Mouse (Mus musculus) forebrain, embryonic 12.5 days (tissue): Measurements from ENCODE around the gene Wnk1. TPM values are rescaled to one million over a fixed set of nuclear protein-coding genes. Genes with fewer than 3 reads are reported as not detected.
A peak's percentile ranks its signal among the peaks of the same experiment; 100 is the strongest.
"Not testable (repeated sequence)": the region's sequence is repeated elsewhere in the genome, so short reads cannot be mapped to it uniquely, and the experiment has no call there.

ENCODE experiments used
- ATAC-seq: fragments of 200-750 bp; cut with Nextera tagmentation; 2 replicates; pipeline ENCODE4 v1.8.0; 2017; ENCODE audit warnings: moderate TSS enrichment; ENCODE audit not compliant: low FRiP score
- H3K27ac ChIP-seq: fragments of 300-500 bp; sonication (generic); 2 replicates; pipeline ENCODE4 v1.5.1; 2016; ENCODE audit warnings: mild to moderate bottlenecking
- H3K27me3 ChIP-seq: fragments of 300-500 bp; sonication (generic); 2 replicates; pipeline ENCODE4 v1.6.1; 2016; ENCODE audit warnings: mild to moderate bottlenecking
- H3K36me3 ChIP-seq: fragments of 300-500 bp; sonication (generic); replicated peaks from 2 replicates; pipeline ENCODE4 v1.6.1; 2016; ENCODE audit warnings: mild to moderate bottlenecking
- H3K4me1 ChIP-seq: fragments of 300-500 bp; sonication (generic); 2 replicates; pipeline ENCODE4 v1.6.1; 2016
- H3K4me2 ChIP-seq: fragments of 300-500 bp; sonication (generic); 2 replicates; pipeline ENCODE4 v1.6.1; 2016; ENCODE audit warnings: mild to moderate bottlenecking, moderate library complexity
- H3K4me3 ChIP-seq: fragments of 300-500 bp; sonication (generic); replicated peaks from 2 replicates; pipeline ENCODE4 v1.5.1; 2016; ENCODE audit warnings: mild to moderate bottlenecking
- H3K9ac ChIP-seq: fragments of 300-500 bp; sonication (generic); 2 replicates; pipeline ENCODE4 v1.6.1; 2016; ENCODE audit warnings: mild to moderate bottlenecking
- H3K9me3 ChIP-seq: fragments of 300-500 bp; sonication (generic); 2 replicates; pipeline ENCODE4 v1.6.1; 2016
- WGBS: fragments of 180-500 bp; shearing (Covaris S2); methylation state at CpG from one replicate; pipeline ENCODE4 v1.1.7; 2016; 5-methylcytosine and 5-hydroxymethylcytosine counted together
- polyA plus RNA-seq: library from polyadenylated mRNA; unstranded; fragments of >200 nt; fragmentation: Nextera tagmentation; extraction: Ambion mirVana; gene quantifications from 2 replicates; pipeline ENCODE4 v1.2.1, GENCODE M21; 2016

Gene Wnk1
- polyA plus RNA-seq, result 65.5 and 77.6 TPM in 2 replicates

GRCm38 (mm10) chr6:120038366-120039255, at the start of gene Wnk1:
Gene Wnk1 (minus strand): TSS chr6:120038672.
- Histone ChIP-seq H3K9ac (peak within 1 kb of the TSS; percentile 93), H3K9me3 (no peaks in the 10 kb centered on the region), H3K27ac (peak within 1 kb of the TSS; percentile 99), H3K36me3 (no peaks in the 10 kb centered on the region), H3K4me3 (peak within 1 kb of the TSS; percentile 94), H3K27me3 (no peaks in the 10 kb centered on the region), H3K4me2 (peak within 1 kb of the TSS; percentile 89), H3K4me1 (peaks cover 22% of the 10 kb centered on the region)
- peak; percentile 95 for ATAC-seq
- WGBS, result under 1% methylated on average over 50 of the region's 59 CpGs

- ATAC-seq, H3K27me3 ChIP-seq, H3K36me3 ChIP-seq, H3K4me3 ChIP-seq, H3K9me3 ChIP-seq, H3K4me1 ChIP-seq, H3K9ac ChIP-seq, H3K27ac ChIP-seq, H3K4me2 ChIP-seq: not testable (repeated sequence)
- WGBS, result 94% methylated on average over 8 of the region's 8 CpGs
These were observed 48.6 kb upstream of the Wnk1 start for GRCm38 (mm10) chr6:120087041-120087440.

- Histone ChIP-seq H3K4me2 (no peak overlapping the region), H3K27ac (no peak overlapping the region), H3K36me3 (no peaks in the 10 kb centered on the region), H3K4me3 (no peak overlapping the region), H3K27me3 (no peaks in the 10 kb centered on the region), H3K4me1 (no peaks in the 10 kb centered on the region), H3K9me3 (no peaks in the 10 kb centered on the region), H3K9ac (no peak overlapping the region)
- ATAC-seq, result no peak
- 82% methylated on average over 3 of the region's 3 CpGs for WGBS
These were observed 47.4 kb upstream of the Wnk1 start for GRCm38 (mm10) chr6:120085832-120086231.

GRCm38 (mm10) chr6:120084983-120085382, 46.5 kb upstream of the Wnk1 start:
- Histone ChIP-seq H3K27ac (no peak overlapping the region), H3K36me3 (no peaks in the 10 kb centered on the region), H3K9ac (no peak overlapping the region), H3K9me3 (no peaks in the 10 kb centered on the region), H3K27me3 (no peaks in the 10 kb centered on the region), H3K4me2 (no peak overlapping the region), H3K4me1 (no peaks in the 10 kb centered on the region), H3K4me3 (no peak overlapping the region)
- WGBS, result 86% methylated on average over 2 of the region's 2 CpGs
- ATAC-seq, result no peak

GRCm38 (mm10) chr6:120083442-120083841, 45.0 kb upstream of the Wnk1 start:
- Histone ChIP-seq H3K9me3 (no peaks in the 10 kb centered on the region), H3K4me2 (no peak overlapping the region), H3K36me3 (no peaks in the 10 kb centered on the region), H3K27me3 (no peaks in the 10 kb centered on the region), H3K4me1 (no peaks in the 10 kb centered on the region), H3K27ac (no peak overlapping the region), H3K9ac (no peak overlapping the region), H3K4me3 (no peak overlapping the region)
- 80% methylated on average over 6 of the region's 6 CpGs for WGBS
- ATAC-seq, result no peak

- H3K4me1 ChIP-seq, result no peaks in the 10 kb centered on the region
- H3K36me3 ChIP-seq, result no peaks in the 10 kb centered on the region
- WGBS, result 94% methylated on average over 8 of the region's 8 CpGs
- no peak overlapping the region for H3K4me2 ChIP-seq
- H3K27me3 ChIP-seq, result no peaks in the 10 kb centered on the region
- no peak overlapping the region for H3K27ac ChIP-seq
- no peak overlapping the region for H3K4me3 ChIP-seq
- no peaks in the 10 kb centered on the region for H3K9me3 ChIP-seq
- H3K9ac ChIP-seq, result no peak overlapping the region
- ATAC-seq, result no peak
These were observed 44.5 kb upstream of the Wnk1 start for GRCm38 (mm10) chr6:120082951-120083411.

- Histone ChIP-seq H3K36me3 (no peaks in the 10 kb centered on the region), H3K4me1 (no peaks in the 10 kb centered on the region), H3K27me3 (no peaks in the 10 kb centered on the region), H3K9ac (no peak overlapping the region), H3K4me3 (no peak overlapping the region), H3K4me2 (no peak overlapping the region), H3K27ac (no peak overlapping the region), H3K9me3 (no peaks in the 10 kb centered on the region)
- ATAC-seq, result no peak
- 91% methylated on average over 6 of the region's 6 CpGs for WGBS
These were observed 43.9 kb upstream of the Wnk1 start for GRCm38 (mm10) chr6:120082251-120082950.

GRCm38 (mm10) chr6:120081516-120081915, 43.0 kb upstream of the Wnk1 start:
- ATAC-seq, result no peak
- WGBS, result 83% methylated on average over 4 of the region's 4 CpGs
- Histone ChIP-seq H3K36me3 (no peaks in the 10 kb centered on the region), H3K4me2 (no peak overlapping the region), H3K9ac (no peak overlapping the region), H3K27ac (no peak overlapping the region), H3K4me1 (no peaks in the 10 kb centered on the region), H3K27me3 (no peaks in the 10 kb centered on the region), H3K9me3 (no peaks in the 10 kb centered on the region), H3K4me3 (no peak overlapping the region)

GRCm38 (mm10) chr6:120079547-120079946, 41.1 kb upstream of the Wnk1 start:
- H3K4me2 ChIP-seq, result no peak overlapping the region
- 86% methylated on average over 10 of the region's 10 CpGs for WGBS

GRCm38 (mm10) chr6:120076619-120077450, 38.4 kb upstream of the Wnk1 start:
- Histone ChIP-seq H3K9me3 (no peaks in the 10 kb centered on the region), H3K4me3 (no peak overlapping the region), H3K27ac (no peak overlapping the region), H3K4me2 (no peak overlapping the region), H3K4me1 (no peaks in the 10 kb centered on the region), H3K9ac (no peak overlapping the region), H3K27me3 (no peaks in the 10 kb centered on the region), H3K36me3 (no peaks in the 10 kb centered on the region)
- WGBS, result 87% methylated on average over 6 of the region's 6 CpGs
- no peak for ATAC-seq

More at GRCm38 (mm10) chr6:120079547-120079946, 41.1 kb upstream of the Wnk1 start:
- H3K36me3 ChIP-seq, result no peaks in the 10 kb centered on the region
- H3K27ac ChIP-seq, result no peak overlapping the region
- no peak overlapping the region for H3K9ac ChIP-seq
- no peak for ATAC-seq
- H3K4me3 ChIP-seq, result no peak overlapping the region
- H3K27me3 ChIP-seq, result no peaks in the 10 kb centered on the region
- H3K9me3 ChIP-seq, result no peaks in the 10 kb centered on the region
- H3K4me1 ChIP-seq, result no peaks in the 10 kb centered on the region

GRCm38 (mm10) chr6:120072630-120073029, 34.2 kb upstream of the Wnk1 start:
- Histone ChIP-seq H3K9ac (no peak overlapping the region), H3K4me3 (no peak overlapping the region), H3K27ac (no peak overlapping the region), H3K4me2 (no peak overlapping the region), H3K36me3 (no peaks in the 10 kb centered on the region), H3K4me1 (no peaks in the 10 kb centered on the region), H3K27me3 (no peaks in the 10 kb centered on the region), H3K9me3 (no peaks in the 10 kb centered on the region)
- no peak for ATAC-seq
- 76% methylated on average over 2 of the region's 2 CpGs for WGBS

- H3K27ac ChIP-seq, result no peak overlapping the region
- H3K36me3 ChIP-seq, result no peaks in the 10 kb centered on the region
- WGBS, result 87% methylated on average over 3 of the region's 3 CpGs
- no peak for ATAC-seq
- H3K27me3 ChIP-seq, result no peaks in the 10 kb centered on the region
- H3K4me1 ChIP-seq, result no peaks in the 10 kb centered on the region
- no peak overlapping the region for H3K4me2 ChIP-seq
- H3K9me3 ChIP-seq, result no peaks in the 10 kb centered on the region
- no peak overlapping the region for H3K9ac ChIP-seq
- no peak overlapping the region for H3K4me3 ChIP-seq
These were observed 31.1 kb upstream of the Wnk1 start for GRCm38 (mm10) chr6:120069546-120069945.
